Mouse (Mus musculus) lung, embryonic 16.5 days (tissue): ENCODE results near the gene Erbb3. TPM values are rescaled to one million over a fixed set of nuclear protein-coding genes. Genes with fewer than 3 reads are reported as not detected.

ENCODE experiments used
- microRNA-seq: library from miRNA; unstranded; fragments of <30 nt; microRNA quantifications from one replicate; pipeline ENCODE4, GENCODE M21; 2016
- polyA plus RNA-seq: library from polyadenylated mRNA; unstranded; fragments of >200 nt; fragmentation: Nextera tagmentation; extraction: Ambion mirVana; gene quantifications from 2 replicates; pipeline ENCODE4 v1.2.1, GENCODE M21; 2015

Erbb3 gene
- polyA plus RNA-seq, 1 experiment from 2014 or later = 27.6 TPM

Small RNA genes within 50 kb of the gene (microRNA-seq; reads per million reads assigned to microRNA genes)
- gene Gm47275 = not detected
- gene Mir6917 = not detected

Other genes starting within 250 kb of the Erbb3 start
- gene Coq10a, start 220.7 kb downstream of the Erbb3 start, polyA plus RNA-seq = 3.7 and 4.6 TPM in 2 replicates
- gene Ankrd52, start 212.5 kb downstream of the Erbb3 start, polyA plus RNA-seq = 8.4 and 9.6 TPM in 2 replicates
- 0.13 and 1.0 TPM in 2 replicates for gene Slc39a5, start 188.4 kb downstream of the Erbb3 start, polyA plus RNA-seq
- gene Nabp2, start 178.2 kb downstream of the Erbb3 start, polyA plus RNA-seq = 67.7 and 74.5 TPM in 2 replicates
- gene Rnf41, start 178.0 kb downstream of the Erbb3 start, polyA plus RNA-seq = 41.4 and 42.7 TPM in 2 replicates
- 71.3 and 76.4 TPM in 2 replicates for gene Smarcc2, start 130.4 kb downstream of the Erbb3 start, polyA plus RNA-seq
- 1,564 and 1,684 TPM in 2 replicates for gene Myl6, start 95.5 kb downstream of the Erbb3 start, polyA plus RNA-seq
- 3.5 and 5.1 TPM in 2 replicates for gene Myl6b, start 91.0 kb downstream of the Erbb3 start, polyA plus RNA-seq
- gene Esyt1, start 63.8 kb downstream of the Erbb3 start, polyA plus RNA-seq = 32.5 and 34.4 TPM in 2 replicates
- gene Zc3h10, start 41.9 kb downstream of the Erbb3 start, polyA plus RNA-seq = 10.9 and 11.9 TPM in 2 replicates
- 4,142 and 4,423 TPM in 2 replicates for gene Rpl41, start 40.3 kb downstream of the Erbb3 start, polyA plus RNA-seq
- gene Pa2g4, start 23.7 kb downstream of the Erbb3 start, polyA plus RNA-seq = 161 and 167 TPM in 2 replicates
- gene Rps26, start 37.1 kb upstream of the Erbb3 start, polyA plus RNA-seq = 720 and 793 TPM in 2 replicates
- 1.4 and 1.6 TPM in 2 replicates for gene Ikzf4, start 56.3 kb upstream of the Erbb3 start, polyA plus RNA-seq
- 13.0 and 14.6 TPM in 2 replicates for gene Suox, start 84.4 kb upstream of the Erbb3 start, polyA plus RNA-seq
- 87.9 and 90.6 TPM in 2 replicates for gene Rab5b, start 106.6 kb upstream of the Erbb3 start, polyA plus RNA-seq
- 2.1 and 2.2 TPM in 2 replicates for gene Pmel, start 114.5 kb upstream of the Erbb3 start, polyA plus RNA-seq
- gene Cdk2, start 115.4 kb upstream of the Erbb3 start, polyA plus RNA-seq = 101 and 105 TPM in 2 replicates
- 12.2 and 13.9 TPM in 2 replicates for gene Dgka, start 155.2 kb upstream of the Erbb3 start, polyA plus RNA-seq
- gene Pym1, start 158.2 kb upstream of the Erbb3 start, polyA plus RNA-seq = 32.7 and 35.1 TPM in 2 replicates
- gene Mmp19, start 201.3 kb upstream of the Erbb3 start, polyA plus RNA-seq = 4.9 and 5.3 TPM in 2 replicates
- 56.0 and 56.7 TPM in 2 replicates for gene Dnajc14, start 214.4 kb upstream of the Erbb3 start, polyA plus RNA-seq
- 18.2 and 18.4 TPM in 2 replicates for gene Tmem198b, start 214.7 kb upstream of the Erbb3 start, polyA plus RNA-seq
- gene Sarnp, start 227.7 kb upstream of the Erbb3 start, polyA plus RNA-seq = 186 and 212 TPM in 2 replicates
- gene Ormdl2, start 232.0 kb upstream of the Erbb3 start, polyA plus RNA-seq = 76.6 and 86.4 TPM in 2 replicates